Mouse (Mus musculus): ENCODE data around the gene Cdh11.

- TF ChIP-seq MAFK (IDR thresholded peaks at IDR 0.05; ENCODE audit: insufficient read depth, low read depth, low read length) (no peak), ZC3H11A (IDR thresholded peaks at IDR 0.05; ENCODE audit: borderline replicate concordance, low read depth, low read length) (no peak), CHD2 (IDR thresholded peaks at IDR 0.05; ENCODE audit: low read depth, low read length) (no peak), ZNF384 (IDR thresholded peaks at IDR 0.05; ENCODE audit: low read depth, low read length) (no peak)
Measured at GRCm38 (mm10) chr8:102725496-102725895, 59.9 kb downstream of the Cdh11 start.
